Mouse (Mus musculus): ENCODE data around the gene Slc39a10.
"Not testable (repeated sequence)": the region's sequence is repeated elsewhere in the genome, so short reads cannot be mapped to it uniquely, and the experiment has no call there.

The Slc39a10 gene

DNA sequence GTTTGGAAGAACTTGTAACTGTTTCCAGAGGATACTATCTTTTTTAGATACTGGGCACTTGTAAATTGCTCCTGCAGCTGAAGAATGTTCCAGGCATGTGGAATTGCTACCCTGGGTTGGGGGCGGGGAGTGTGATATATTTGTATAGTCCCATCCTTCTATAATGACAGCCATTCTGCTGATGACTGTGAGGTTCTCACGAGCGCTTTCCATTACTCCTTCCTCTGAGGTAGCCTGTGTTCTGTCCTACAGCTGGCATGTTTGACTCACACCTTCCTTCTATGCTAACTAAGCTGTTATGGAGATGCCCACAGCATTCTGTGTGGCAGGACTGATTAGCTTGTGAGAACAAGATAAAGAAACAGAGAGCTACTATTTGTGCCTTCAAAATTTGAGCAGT, 128.1 kb downstream of the Slc39a10 start:
- DNase-seq = not testable (repeated sequence)
